Mouse (Mus musculus) stomach, embryonic 14.5 days (tissue): Measurements from ENCODE around the gene Leprot. TPM values are rescaled to one million over a fixed set of nuclear protein-coding genes. Genes with fewer than 3 reads are reported as not detected.

Experiments used
- ATAC-seq: fragments of 200-750 bp; cut with Nextera tagmentation; 2 replicates; pipeline ENCODE4 v1.8.0; 2017; ENCODE audit warnings: low read depth, moderate TSS enrichment; ENCODE audit not compliant: insufficient number of reproducible peaks, insufficient read depth, low FRiP score
- H3K27ac ChIP-seq: fragments of 300-500 bp; sonication (generic); 2 replicates; pipeline ENCODE4 v1.5.1; 2014; ENCODE audit warnings: mild to moderate bottlenecking, low read length, moderate library complexity, mixed read lengths
- H3K27me3 ChIP-seq: fragments of 300-500 bp; sonication (generic); 2 replicates; pipeline ENCODE4 v1.6.1; 2014; ENCODE audit warnings: low read length, control low read depth, mixed read lengths; ENCODE audit not compliant: control insufficient read depth, insufficient read depth
- H3K36me3 ChIP-seq: fragments of 300-500 bp; sonication (generic); 2 replicates; pipeline ENCODE4 v1.6.1; 2014; ENCODE audit warnings: mild to moderate bottlenecking, control low read depth, low read length, moderate library complexity, mixed read lengths; ENCODE audit not compliant: control insufficient read depth, insufficient read depth
- H3K4me1 ChIP-seq: fragments of 300-500 bp; sonication (generic); 2 replicates; pipeline ENCODE4 v1.6.1; 2014; ENCODE audit warnings: low read length, control low read depth, mixed read lengths; ENCODE audit not compliant: control insufficient read depth, insufficient read depth
- H3K4me2 ChIP-seq: fragments of 300-500 bp; sonication (generic); replicated peaks from 2 replicates; pipeline ENCODE4 v1.6.1; 2014; ENCODE audit warnings: low read depth, low read length, control low read depth
- H3K4me3 ChIP-seq: fragments of 300-500 bp; sonication (generic); 2 replicates; pipeline ENCODE4 v1.5.1; 2014; ENCODE audit warnings: low read depth, low read length, control low read depth
- H3K9ac ChIP-seq: fragments of 300-500 bp; sonication (generic); replicated peaks from 2 replicates; pipeline ENCODE4 v1.6.1; 2014; ENCODE audit warnings: low read depth, mild to moderate bottlenecking, control low read depth, low read length, moderate library complexity, mixed read lengths
- H3K9me3 ChIP-seq: fragments of 300-500 bp; sonication (generic); 2 replicates; pipeline ENCODE4 v1.6.1; 2016; ENCODE audit warnings: low read depth, low read length, control low read depth; ENCODE audit not compliant: control insufficient read depth
- WGBS: fragments of 180-500 bp; shearing (Covaris S2); extraction: QIAGEN DNeasy Blood & Tissue Kit; methylation state at CpG from one replicate; pipeline ENCODE4 v1.1.7; 2014; 5-methylcytosine and 5-hydroxymethylcytosine counted together
- polyA plus RNA-seq: library from polyadenylated mRNA; unstranded; fragments of >200 nt; fragmentation: Nextera tagmentation; extraction: Ambion mirVana; gene quantifications from 2 replicates; pipeline ENCODE4 v1.2.1, GENCODE M21; 2014

The Leprot gene
- polyA plus RNA-seq, 1 experiment from 2014 or later: 90.1 TPM

- 66% methylated on average over 6 of the region's 6 CpGs for WGBS
- Histone ChIP-seq H3K4me2 (no peak overlapping the region), H3K27me3 (no peaks in the 10 kb centered on the region), H3K9ac (no peak overlapping the region), H3K36me3 (no peaks in the 10 kb centered on the region), H3K4me1 (no peaks in the 10 kb centered on the region), H3K27ac (no peak overlapping the region), H3K9me3 (no peaks in the 10 kb centered on the region), H3K4me3 (no peak overlapping the region)
- ATAC-seq: no peak
These were observed 47.0 kb downstream of the Leprot start for GRCm38 (mm10) chr4:101694529-101694928.

DNA sequence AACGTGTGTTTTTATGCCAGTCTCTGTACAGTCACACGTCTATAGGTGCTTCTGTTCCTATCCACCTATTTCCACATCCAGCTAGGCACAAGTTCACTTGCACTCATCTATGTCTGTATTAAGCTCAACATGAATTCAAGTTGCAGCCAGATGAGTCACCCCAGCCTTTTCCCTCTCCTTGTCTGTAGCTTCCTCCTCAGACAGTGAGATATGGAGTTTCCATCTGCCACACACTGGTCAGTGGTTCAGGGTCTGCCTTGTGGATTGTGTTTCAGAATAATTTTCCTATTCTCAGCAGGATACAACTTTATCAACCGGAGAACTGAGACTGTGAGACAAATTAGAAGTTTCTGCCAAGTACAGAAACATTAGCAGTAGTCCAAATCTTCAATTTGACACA, 49.7 kb downstream of the Leprot start:
- Histone ChIP-seq H3K27me3 (no peaks in the 10 kb centered on the region), H3K4me1 (no peaks in the 10 kb centered on the region), H3K4me2 (no peak overlapping the region), H3K9me3 (no peaks in the 10 kb centered on the region), H3K36me3 (no peaks in the 10 kb centered on the region), H3K4me3 (no peak overlapping the region), H3K27ac (no peak overlapping the region), H3K9ac (no peak overlapping the region)
- no peak for ATAC-seq
- WGBS: 81% methylated on average over 3 of the region's 3 CpGs

GRCm38 (mm10) chr4:101699423-101699822, 51.9 kb downstream of the Leprot start:
- H3K36me3 ChIP-seq: no peaks in the 10 kb centered on the region
- no peak overlapping the region for H3K9ac ChIP-seq
- no peak overlapping the region for H3K4me3 ChIP-seq
- ATAC-seq: no peak
- no peak overlapping the region for H3K4me2 ChIP-seq
- H3K4me1 ChIP-seq: no peaks in the 10 kb centered on the region
- no peaks in the 10 kb centered on the region for H3K9me3 ChIP-seq
- no peaks in the 10 kb centered on the region for H3K27me3 ChIP-seq
- WGBS: 38% methylated on average over 1 of the region's 1 CpGs
- no peak overlapping the region for H3K27ac ChIP-seq

DNA sequence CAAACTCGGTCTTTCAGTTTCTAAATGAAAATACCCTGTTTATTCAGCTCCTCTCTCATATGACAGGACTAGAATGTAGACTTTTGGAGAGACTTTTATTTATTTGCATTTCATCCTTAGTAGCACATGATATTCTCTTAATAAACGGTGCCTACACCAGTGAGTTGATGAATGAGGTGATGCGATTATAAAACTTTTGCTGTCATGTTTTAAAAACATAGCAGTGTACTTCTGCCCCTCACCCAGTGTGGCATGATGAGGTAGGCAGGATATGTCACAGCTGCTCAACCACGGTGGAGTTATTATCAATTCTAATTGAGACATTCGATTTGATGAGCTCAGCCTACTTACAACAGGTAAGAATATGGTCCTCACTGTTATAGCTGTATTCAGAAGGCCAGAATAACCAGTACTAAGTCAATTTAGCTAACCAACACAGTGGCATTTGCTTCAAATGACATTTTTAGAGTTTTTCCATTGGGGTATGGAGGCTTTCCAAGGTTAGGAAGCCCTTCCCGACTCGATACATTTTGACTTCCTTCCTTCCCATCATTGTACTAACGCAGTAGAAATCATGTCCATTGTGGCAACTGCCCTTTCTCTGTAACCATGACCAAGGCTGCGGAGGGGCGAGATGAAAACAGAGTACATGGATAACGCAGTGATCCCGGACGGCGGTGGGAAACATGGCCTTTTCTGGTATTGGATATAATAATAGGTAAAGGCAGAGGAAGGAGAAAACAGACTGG, 53.5 kb downstream of the Leprot start:
- 81% methylated on average over 14 of the region's 14 CpGs for WGBS

DNA sequence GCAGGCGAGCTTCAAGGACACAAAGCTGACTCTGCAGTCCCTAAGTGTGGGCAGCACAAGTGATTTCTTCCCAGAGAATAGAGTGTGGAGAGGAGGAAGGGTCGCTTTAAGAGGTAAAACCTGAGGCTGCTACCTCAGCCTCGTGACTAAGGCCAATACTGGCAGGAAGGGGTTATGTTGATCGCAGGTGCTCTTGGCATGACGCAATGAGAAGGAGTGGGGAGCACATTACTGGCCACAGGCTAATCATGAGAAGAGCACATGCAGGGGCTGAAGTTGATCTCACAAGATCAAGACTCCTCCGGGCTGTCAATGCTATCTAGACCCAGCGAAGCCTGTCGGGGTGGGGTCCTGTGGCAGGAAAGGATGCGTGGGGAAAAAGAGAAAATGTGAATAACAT, 57.8 kb downstream of the Leprot start:
- no peak for ATAC-seq

More for the DNA sequence above, 53.5 kb downstream of the Leprot start:
- Histone ChIP-seq H3K9ac (no peak overlapping the region), H3K9me3 (no peaks in the 10 kb centered on the region), H3K27ac (no peak overlapping the region), H3K36me3 (no peaks in the 10 kb centered on the region), H3K4me3 (no peak overlapping the region), H3K4me2 (no peak overlapping the region), H3K27me3 (no peaks in the 10 kb centered on the region), H3K4me1 (no peaks in the 10 kb centered on the region)
- no peak for ATAC-seq

GRCm38 (mm10) chr4:101707234-101707633, 59.7 kb downstream of the Leprot start:
- no peak for ATAC-seq
- H3K4me3 ChIP-seq: no peak overlapping the region
- 30% methylated on average over 2 of the region's 2 CpGs for WGBS
- no peak overlapping the region for H3K4me2 ChIP-seq
- no peaks in the 10 kb centered on the region for H3K27me3 ChIP-seq
- no peak overlapping the region for H3K27ac ChIP-seq
- H3K36me3 ChIP-seq: no peaks in the 10 kb centered on the region
- H3K9ac ChIP-seq: no peak overlapping the region
- no peaks in the 10 kb centered on the region for H3K9me3 ChIP-seq
- no peaks in the 10 kb centered on the region; the same call in 1 of the 2 replicates for H3K4me1 ChIP-seq

More for the DNA sequence above, 57.8 kb downstream of the Leprot start:
- Histone ChIP-seq H3K36me3 (no peaks in the 10 kb centered on the region), H3K4me1 (no peaks in the 10 kb centered on the region; the same call in 1 of the 2 replicates), H3K27ac (no peak overlapping the region), H3K4me3 (no peak overlapping the region), H3K4me2 (no peak overlapping the region), H3K27me3 (no peaks in the 10 kb centered on the region), H3K9ac (no peak overlapping the region), H3K9me3 (no peaks in the 10 kb centered on the region)
- WGBS: 88% methylated on average over 9 of the region's 9 CpGs

DNA sequence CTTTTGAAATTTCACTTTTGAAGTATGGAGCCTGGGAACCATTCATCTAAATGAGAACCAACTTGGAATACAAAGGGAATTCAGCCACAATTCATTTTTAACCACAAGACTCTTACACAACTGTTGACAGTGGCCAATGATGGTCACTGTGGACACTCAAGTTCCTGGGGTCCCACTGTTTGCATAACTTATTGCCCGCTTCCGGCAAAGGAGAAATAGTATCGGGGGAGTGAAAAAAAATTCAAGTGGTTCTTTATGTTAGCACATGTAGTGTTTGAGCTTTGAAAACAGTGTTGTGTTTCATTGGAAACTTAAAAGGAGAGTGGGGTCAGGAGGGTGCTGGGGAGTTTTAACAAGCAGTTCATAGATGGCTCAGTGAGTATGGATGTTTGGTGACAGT, 60.4 kb downstream of the Leprot start:
- Histone ChIP-seq H3K27me3 (no peaks in the 10 kb centered on the region), H3K4me1 (no peaks in the 10 kb centered on the region; the same call in 1 of the 2 replicates), H3K4me3 (no peak overlapping the region), H3K36me3 (no peaks in the 10 kb centered on the region), H3K9me3 (no peaks in the 10 kb centered on the region), H3K27ac (no peak overlapping the region), H3K9ac (no peak overlapping the region), H3K4me2 (no peak overlapping the region)
- WGBS: 58% methylated on average over 3 of the region's 3 CpGs
- no peak for ATAC-seq
